Mouse (Mus musculus): ENCODE results near the gene Ankrd54. TPM values are rescaled to one million over a fixed set of nuclear protein-coding genes. Genes with fewer than 3 reads are reported as not detected.

The Ankrd54 gene
- polyA plus RNA-seq (2012; rRNA removed) = 64.5 and 65.7 TPM in 2 replicates

GRCm38 (mm10) chr15:79062376-79063159, at the start of gene Ankrd54:
Ankrd54 (minus strand) TSS chr15:79062893.

DNA sequence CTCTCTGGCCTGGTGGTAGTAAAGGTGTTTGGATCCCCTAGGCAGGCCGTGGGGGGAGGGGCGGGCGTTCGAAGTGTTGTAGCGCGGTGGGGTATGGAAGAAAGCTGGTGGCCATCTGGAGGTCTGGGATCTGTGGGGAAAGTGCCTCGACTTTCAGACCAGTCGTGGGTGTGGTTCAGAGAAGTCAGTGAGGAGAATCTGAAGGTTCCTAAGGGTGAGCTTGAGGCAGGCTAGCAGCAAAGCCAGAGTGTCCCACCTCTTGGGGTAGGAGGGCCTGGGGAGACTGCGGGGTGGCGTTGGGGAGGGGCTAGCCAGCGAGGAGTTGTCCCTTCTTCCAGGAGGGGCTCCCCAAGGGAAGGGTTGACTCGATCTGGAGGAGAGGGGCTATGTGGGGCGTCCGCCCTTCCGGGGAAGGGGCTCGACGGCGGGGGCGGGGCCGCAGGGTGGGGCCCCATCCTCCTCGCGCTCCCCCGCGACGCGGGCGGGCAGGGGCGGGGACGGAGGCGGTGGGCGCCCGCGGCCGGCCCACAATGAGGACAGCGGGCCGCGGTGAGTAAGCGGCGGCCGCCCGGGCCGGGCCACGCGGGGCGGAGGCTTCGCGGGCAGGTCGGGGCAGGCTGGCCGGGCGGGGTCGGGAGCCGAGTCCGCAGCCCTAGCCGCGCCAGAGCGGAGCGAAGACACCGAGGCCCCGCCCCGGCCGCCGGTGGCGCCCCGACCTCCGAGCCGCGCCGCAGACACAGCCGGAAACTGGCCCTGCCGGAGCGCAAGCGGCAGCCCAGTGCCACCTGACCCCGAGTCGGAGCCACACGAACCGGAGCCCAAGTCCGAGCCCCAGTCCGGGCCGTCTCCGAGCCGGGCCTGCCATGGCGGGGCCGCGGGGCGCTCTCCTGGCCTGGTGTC, 46.0 kb upstream of the Ankrd54 start, which contains the start of gene Micall1:
Gene Micall1 (plus strand): TSS at position 478 of the 900 bp plus-strand sequence.

DNA sequence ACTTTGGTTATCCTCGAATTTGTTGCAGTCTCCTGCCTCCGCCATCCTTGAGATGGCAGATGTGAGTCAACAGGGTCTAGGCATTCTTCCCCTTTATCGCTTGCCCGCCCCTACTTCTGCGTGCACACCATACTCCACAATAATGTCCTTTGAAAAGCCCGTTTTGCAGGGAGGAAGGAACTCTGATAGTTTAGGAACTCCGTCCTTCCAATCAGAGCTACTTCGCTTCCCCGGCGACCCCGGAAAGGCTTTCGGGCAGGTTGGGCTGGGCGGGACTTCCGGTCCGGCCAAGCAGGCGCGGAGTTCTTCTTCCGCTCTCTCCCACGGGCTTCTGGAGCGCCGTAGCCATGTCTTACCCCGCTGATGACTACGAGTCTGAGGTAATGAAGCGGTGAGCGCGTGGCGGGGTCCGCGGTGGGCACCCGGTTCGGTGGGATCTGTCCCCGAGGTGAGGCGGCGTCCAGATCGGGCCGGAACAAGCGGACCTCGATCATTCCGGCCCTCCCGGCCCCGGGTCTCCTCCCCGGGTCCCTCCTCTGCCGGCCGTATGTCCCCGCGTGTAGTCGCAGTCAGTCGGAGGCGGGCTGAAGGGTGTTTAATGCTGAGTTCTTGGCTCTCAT, 12.3 kb upstream of the Ankrd54 start, which contains the start of gene Eif3l:
Gene Eif3l (plus strand): TSS at position 267 of the 620 bp plus-strand sequence.

DNA sequence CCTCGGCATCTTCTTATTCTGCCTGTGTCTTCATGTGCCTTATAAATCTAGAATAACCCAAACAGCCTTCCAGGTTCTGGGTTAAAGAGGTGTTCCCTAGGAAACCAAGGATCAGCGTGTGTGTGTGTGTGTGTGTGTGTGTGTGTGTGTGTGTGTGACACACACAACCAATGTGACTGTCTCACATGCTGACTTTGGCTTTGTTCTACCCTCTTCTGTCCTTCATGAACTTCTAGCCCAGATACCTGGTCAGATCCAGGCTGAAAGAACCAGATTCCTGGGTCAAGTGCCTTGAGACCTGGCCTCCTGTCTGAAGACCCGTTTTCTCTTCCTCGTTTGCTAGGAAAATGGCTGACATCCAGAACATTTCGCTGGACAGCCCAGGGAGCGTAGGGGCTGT, 21.1 kb downstream of the Ankrd54 start, which contains the start of gene Galr3:
Gene Galr3 (plus strand): TSS at position 301 of the 400 bp plus-strand sequence.

DNA sequence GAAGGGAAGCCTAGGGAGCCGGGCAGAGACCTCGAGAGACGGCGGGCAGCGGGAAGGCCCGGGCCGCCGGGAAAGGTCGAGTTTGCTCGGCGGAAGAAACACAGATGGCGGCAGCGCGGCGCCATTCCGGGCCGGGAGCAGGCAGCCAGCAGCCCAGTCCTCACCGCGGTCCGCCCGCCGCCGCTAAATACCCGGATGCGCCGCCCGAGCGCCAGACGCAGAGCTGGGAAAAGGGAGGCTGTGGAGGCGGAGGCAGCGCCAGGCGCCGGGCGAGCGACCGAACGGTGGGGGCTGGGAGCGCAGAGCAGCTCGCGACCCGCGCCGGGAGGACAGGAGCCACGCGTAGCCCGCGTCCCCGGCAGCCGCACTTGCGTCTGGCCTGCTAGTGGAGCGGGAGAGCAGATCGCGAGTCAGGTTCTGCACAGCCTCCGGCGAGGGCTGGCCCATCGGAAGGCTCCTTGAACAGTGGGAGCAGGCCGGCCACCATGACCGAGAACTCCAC, 34.4 kb downstream of the Ankrd54 start, which contains the start of gene H1f0:
Gene H1f0 (plus strand): TSS at position 214 of the 502 bp plus-strand sequence.

Other genes with a start within 250 kb of the Ankrd54 start
- 54.3 and 54.8 TPM in 2 replicates for gene Cdc42ep1, start 220.3 kb downstream of the Ankrd54 start, polyA plus RNA-seq (2012; rRNA removed)
- gene Lgals2, start 207.4 kb downstream of the Ankrd54 start, polyA plus RNA-seq (2012; rRNA removed) = 1.9 and 6.0 TPM in 2 replicates
- gene Gga1, start 185.7 kb downstream of the Ankrd54 start, polyA plus RNA-seq (2012; rRNA removed) = 109 and 116 TPM in 2 replicates
- 0.06 TPM in 1 of 2 replicates, not detected in the other for gene Gm49510, start 163.2 kb downstream of the Ankrd54 start, polyA plus RNA-seq (2012; rRNA removed)
- 42.6 and 48.1 TPM in 2 replicates for gene Sh3bp1, start 163.1 kb downstream of the Ankrd54 start, polyA plus RNA-seq (2012; rRNA removed)
- 5.3 and 6.6 TPM in 2 replicates for gene Pdxp, start 149.0 kb downstream of the Ankrd54 start, polyA plus RNA-seq (2012; rRNA removed)
- 219 and 244 TPM in 2 replicates for gene Lgals1, start 136.2 kb downstream of the Ankrd54 start, polyA plus RNA-seq (2012; rRNA removed)
- 15.3 and 19.0 TPM in 2 replicates for gene Nol12, start 128.0 kb downstream of the Ankrd54 start, polyA plus RNA-seq (2012; rRNA removed)
- gene Triobp, start 115.2 kb downstream of the Ankrd54 start, polyA plus RNA-seq (2012; rRNA removed) = 68.7 and 72.3 TPM in 2 replicates
- 248 and 259 TPM in 2 replicates for gene H1f0, start 34.4 kb downstream of the Ankrd54 start, polyA plus RNA-seq (2012; rRNA removed)
- gene Galr3, start 21.0 kb downstream of the Ankrd54 start, polyA plus RNA-seq (2012; rRNA removed) = 1.4 and 1.6 TPM in 2 replicates
- 132 and 153 TPM in 2 replicates for gene Eif3l, start 12.3 kb upstream of the Ankrd54 start, polyA plus RNA-seq (2012; rRNA removed)
- gene Micall1, start 46.0 kb upstream of the Ankrd54 start, polyA plus RNA-seq (2012; rRNA removed) = 22.2 and 23.4 TPM in 2 replicates
- gene Polr2f, start 78.1 kb upstream of the Ankrd54 start, polyA plus RNA-seq (2012; rRNA removed) = 44.7 and 62.6 TPM in 2 replicates
- gene 1700088E04Rik, start 78.4 kb upstream of the Ankrd54 start, polyA plus RNA-seq (2012; rRNA removed) = 2.0 and 4.5 TPM in 2 replicates
- 9.8 and 10.4 TPM in 2 replicates for gene Sox10, start 102.3 kb upstream of the Ankrd54 start, polyA plus RNA-seq (2012; rRNA removed)
- gene Pick1, start 166.3 kb upstream of the Ankrd54 start, polyA plus RNA-seq (2012; rRNA removed) = 48.6 and 52.6 TPM in 2 replicates
- gene Gm49486, start 166.5 kb upstream of the Ankrd54 start, polyA plus RNA-seq (2012; rRNA removed) = not detected in 2 replicates
- gene Slc16a8, start 191.9 kb upstream of the Ankrd54 start, polyA plus RNA-seq (2012; rRNA removed) = 0.44 and 1.8 TPM in 2 replicates
- 156 and 160 TPM in 2 replicates for gene Baiap2l2, start 222.6 kb upstream of the Ankrd54 start, polyA plus RNA-seq (2012; rRNA removed)

All from colon, adult 2 months (tissue).